Mouse (Mus musculus) kidney, adult 2 months (tissue): ENCODE data around the gene Med26.

Source experiments
- CTCF ChIP-seq: fragments of 200-500 bp; conservative IDR thresholded peaks from 2 replicates; pipeline ENCODE4 v1.5.1; 2011; ENCODE audit warnings: low read depth, mild to moderate bottlenecking, control low read depth, low read length, moderate library complexity, mixed read lengths; ENCODE audit not compliant: insufficient read depth, insufficient read length
- POLR2A ChIP-seq: fragments of 200-500 bp; IDR thresholded peaks from one replicate; pipeline ENCODE4 v1.6.1; 2011; ENCODE audit warnings: low read depth, low read length, control low read depth

- TF ChIP-seq CTCF (no peak), POLR2A (no peak)
These were observed 30.6 kb downstream of the Med26 start for GRCm38 (mm10) chr8:72517421-72517988.
